Mouse (Mus musculus) left cerebral cortex, postnatal 10 days (tissue): ENCODE results near the gene Kcnma1. TPM values are rescaled to one million over a fixed set of nuclear protein-coding genes. Genes with fewer than 3 reads are reported as not detected.

Experiments used
- DNase-seq, 2 experiments: peaks; one replicate each; pipeline ENCODE4 v3.0.0; 2021 to 2022; ENCODE audit warnings: low spot score in 2 of 2, mixed read lengths in 1 of 2; ENCODE audit errors: extremely low spot score in 1 of 2
- intact Hi-C: fragments of 180-260 bp; cut with DNase I; formaldehyde crosslinking; loops from one replicate; pipeline ENCODE4 v1.15.1; 2025
- total RNA-seq, 2 experiments: library from RNA; stranded (reverse); gene quantifications; 2 replicates each; pipeline ENCODE4 v1.2.3; 2021

Kcnma1 gene
- total RNA-seq, 2 experiments from 2014 or later, result 152 to 155 TPM

GRCm38 (mm10) chr14:23589744-23590481 is 424.4 kb downstream of the Kcnma1 start:
- DNase-seq, result no peak
- intact Hi-C loops, result loop anchor here (10.0 kb wide), 1 partner anchor 685 kb away; no protein-coding TSS in a partner anchor

DNA sequence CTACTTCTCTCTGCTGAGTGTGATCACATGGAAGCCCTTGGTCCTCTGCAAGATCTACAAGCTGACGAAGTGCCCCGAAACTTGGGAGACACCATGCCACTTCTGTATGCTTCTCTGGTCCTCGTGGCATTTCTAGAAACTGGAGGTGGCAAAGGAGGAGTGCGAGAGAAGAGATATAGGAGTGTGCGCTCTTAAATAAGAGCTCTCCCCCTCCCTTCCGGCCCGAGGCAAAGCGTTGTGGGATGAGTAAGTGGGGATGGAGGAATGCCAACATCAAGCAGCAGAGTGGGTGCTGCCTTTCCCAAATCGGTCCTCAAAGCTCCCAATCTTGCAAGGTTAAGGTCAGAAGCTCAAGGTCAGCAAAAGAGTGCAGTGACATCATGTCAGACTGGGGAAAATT is 426.8 kb downstream of the Kcnma1 start:
- peak; percentile 26 to 38 for DNase-seq
- intact Hi-C loops, result loop anchor here (10.0 kb wide), 1 partner anchor 687 kb away; no protein-coding TSS in a partner anchor

DNA sequence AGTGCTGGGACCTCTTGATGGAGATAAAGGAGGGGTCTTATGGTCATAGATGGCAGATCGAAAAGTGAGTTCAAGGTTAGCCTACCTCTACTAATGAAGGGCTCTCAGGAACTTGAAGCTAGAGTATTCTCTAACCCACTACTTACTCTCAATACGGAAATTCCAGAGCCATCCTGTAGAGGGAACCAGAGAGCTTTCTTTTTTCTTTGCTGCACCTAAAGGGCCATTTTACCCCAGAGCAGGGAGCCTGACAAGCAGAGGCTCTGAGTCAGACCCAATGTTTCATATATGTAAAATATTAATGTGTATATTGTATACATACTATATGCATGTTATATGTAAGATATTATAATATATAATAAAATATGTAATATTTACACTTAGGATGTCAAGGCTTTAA is 431.1 kb downstream of the Kcnma1 start:
- intact Hi-C loops, result loop anchor here (2.0 to 10.0 kb wide), 3 partner anchors 209 to 692 kb away; no protein-coding TSS in a partner anchor
- DNase-seq, result peak; percentile 41 to 79

GRCm38 (mm10) chr14:23581282-23581681 is 433.0 kb downstream of the Kcnma1 start:
- no peak for DNase-seq
- intact Hi-C loops, result loop anchor here (5.0 to 10.0 kb wide), 2 partner anchors 211 to 694 kb away; no protein-coding TSS in a partner anchor

DNA sequence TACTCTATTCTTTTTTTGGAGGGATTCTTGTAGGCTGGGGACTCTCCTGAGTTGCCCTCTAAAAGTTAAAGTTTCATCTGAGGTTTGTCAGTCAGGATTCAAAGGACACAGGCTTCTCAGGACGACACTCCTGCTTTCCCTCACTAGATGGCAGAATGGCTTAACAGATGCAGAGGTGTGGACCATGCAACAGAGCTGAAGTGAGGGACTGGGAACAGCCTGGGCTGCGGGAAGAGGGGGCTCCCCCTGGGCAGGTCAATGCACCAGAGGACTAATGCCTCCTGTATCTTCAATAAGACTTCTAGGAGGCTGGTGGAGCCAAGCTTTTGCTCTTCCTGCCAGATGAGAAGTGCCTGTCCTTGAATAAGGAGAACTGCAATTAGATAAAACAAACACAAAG is 438.3 kb downstream of the Kcnma1 start:
- intact Hi-C loops, result no loop called here
- DNase-seq, result peak; percentile 23 to 32

GRCm38 (mm10) chr14:23574136-23574535 is 440.2 kb downstream of the Kcnma1 start:
- intact Hi-C loops, result no loop called here
- no peak for DNase-seq

DNA sequence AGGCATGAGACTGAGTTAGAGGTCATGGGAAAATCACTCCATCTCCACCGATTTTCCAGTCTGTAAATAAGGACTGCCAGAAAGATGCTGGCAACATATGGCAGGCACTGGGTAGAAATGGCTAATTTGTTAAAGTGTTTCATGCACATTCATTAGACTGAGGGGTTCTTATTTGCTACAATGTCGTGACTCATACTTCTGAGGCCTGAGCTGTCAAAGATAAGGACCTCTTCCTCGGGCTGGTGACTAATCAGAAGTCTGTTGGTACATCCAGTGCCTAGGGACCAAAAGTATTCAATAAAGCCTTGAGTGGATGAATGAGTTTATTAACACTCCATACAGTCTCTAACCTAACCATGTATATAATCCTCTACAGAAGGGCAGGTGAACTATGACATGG is 440.9 kb downstream of the Kcnma1 start:
- DNase-seq, result no peak
- intact Hi-C loops, result no loop called here

DNA sequence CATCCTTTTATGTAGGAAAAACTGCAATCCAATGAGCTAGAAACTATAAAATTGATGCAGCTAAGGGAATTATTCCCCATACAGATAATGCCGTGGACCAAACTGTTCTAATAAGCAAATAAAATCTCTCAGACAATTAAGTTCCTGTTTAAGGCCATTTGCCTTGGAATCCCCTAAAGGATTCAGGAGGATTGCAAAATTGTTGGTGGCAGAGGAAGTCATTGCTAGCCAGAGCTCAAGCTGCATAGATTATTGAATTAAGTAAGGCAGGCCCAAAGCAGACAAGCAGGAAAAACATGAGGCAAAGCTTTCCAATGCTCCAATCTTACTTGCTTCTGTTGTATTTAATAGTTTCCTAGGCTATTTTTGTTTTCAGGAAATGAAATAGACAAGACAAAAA is 441.5 kb downstream of the Kcnma1 start:
- intact Hi-C loops, result no loop called here
- DNase-seq, result no peak

- DNase-seq, result no peak
- intact Hi-C loops, result no loop called here
Observed at GRCm38 (mm10) chr14:23570251-23570650, 444.0 kb downstream of the Kcnma1 start.

DNA sequence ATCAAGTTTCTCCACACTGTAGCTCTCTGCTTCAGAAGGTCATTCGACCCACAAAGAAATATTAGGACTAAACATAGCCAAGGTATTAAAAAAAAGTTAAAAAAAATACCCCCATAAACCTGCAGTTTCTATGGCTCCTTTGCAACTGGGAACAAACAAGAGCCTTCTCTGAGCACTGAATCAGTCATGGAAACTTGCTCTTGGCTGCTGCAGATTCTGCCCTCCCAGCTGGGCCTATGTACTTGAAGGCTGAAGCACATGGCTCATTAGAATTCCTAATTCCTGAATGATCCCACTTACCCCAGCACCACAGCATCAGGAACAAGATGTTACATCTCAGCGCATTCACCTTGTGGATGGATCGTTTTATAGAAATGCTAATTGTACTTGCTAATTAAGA is 448.4 kb downstream of the Kcnma1 start:
- intact Hi-C loops, result no loop called here
- DNase-seq, result no peak

- no peak for DNase-seq
- intact Hi-C loops, result no loop called here
Observed at GRCm38 (mm10) chr14:23564474-23564873, 449.8 kb downstream of the Kcnma1 start.

GRCm38 (mm10) chr14:23563180-23563579 is 451.1 kb downstream of the Kcnma1 start:
- DNase-seq, result no peak
- intact Hi-C loops, result no loop called here

DNA sequence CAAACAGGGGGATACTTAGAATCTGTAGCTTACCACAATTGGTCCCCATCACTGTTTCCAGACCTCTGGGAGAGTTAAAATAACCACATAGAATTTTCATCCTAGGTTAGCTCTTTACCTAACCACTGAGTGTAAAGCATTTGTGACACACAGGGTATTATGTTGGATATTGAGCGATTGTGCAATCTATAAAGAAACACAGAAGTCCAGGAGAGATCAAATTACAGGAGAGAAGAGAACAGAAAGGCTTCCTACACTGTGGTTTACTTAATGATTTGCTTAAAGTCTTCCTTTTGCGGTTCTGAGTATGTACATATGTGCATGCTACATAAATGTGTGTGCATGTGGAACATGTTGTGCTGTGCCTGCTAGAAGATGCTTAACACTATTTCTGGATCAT is 458.6 kb downstream of the Kcnma1 start:
- intact Hi-C loops, result no loop called here
- no peak for DNase-seq

DNA sequence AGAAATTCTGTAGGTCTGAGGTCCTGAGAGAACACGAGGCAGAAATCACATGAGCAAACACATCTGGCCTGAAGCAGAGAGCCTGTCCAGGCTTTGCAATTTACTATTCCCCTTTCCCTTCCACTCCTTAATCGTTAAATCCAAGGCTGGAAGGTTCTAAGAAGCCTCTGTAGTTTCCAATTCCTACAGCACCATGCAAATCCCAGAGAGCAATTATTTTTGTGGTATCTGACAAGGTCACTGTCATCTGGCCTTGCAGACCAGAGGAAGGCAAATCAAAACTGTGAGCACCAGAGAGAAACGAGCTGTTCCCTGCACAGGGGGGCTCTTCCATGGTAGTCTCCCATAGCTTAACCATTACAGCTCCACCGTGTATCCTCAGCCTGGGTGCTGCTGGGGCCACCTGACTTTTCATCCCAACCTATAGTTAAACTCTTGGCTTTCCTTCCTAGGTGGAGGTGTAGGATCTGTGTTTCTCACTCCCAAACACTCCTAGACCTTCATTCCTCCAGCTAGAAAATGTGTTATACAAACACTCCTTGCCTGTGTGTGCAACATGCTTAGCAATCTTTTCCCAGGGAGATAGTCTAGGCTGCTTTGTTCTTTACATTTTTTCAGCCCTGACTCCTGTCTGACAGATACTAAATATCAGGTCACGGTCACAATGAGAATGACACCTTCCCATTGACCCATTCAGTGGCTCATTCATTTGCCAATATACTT is 461.9 kb downstream of the Kcnma1 start:
- intact Hi-C loops, result no loop called here
- no peak for DNase-seq

DNA sequence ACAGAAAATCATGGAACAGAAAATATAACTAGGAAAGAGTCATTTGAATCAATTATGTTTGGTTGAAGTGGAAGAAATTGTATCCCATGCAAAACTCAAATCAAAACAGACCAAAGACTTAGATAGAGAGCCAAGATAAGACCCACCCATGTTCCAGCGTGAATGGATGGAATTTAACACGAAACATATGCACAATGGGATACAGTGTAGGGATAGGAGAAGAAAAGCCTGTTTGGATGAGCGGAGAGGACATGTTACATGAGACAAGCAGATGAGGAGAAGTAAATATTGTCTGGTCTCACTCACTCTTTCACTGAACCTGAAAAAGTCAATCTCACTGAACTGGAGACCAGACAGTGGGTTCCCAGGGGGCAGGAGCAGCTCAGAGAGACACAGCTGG is 463.8 kb downstream of the Kcnma1 start:
- intact Hi-C loops, result no loop called here
- DNase-seq, result no peak

GRCm38 (mm10) chr14:23542131-23542530 is 472.2 kb downstream of the Kcnma1 start:
- no peak for DNase-seq
- intact Hi-C loops, result no loop called here

GRCm38 (mm10) chr14:23539621-23540020 is 474.7 kb downstream of the Kcnma1 start:
- DNase-seq, result no peak
- intact Hi-C loops, result no loop called here

GRCm38 (mm10) chr14:23533346-23533745 is 480.9 kb downstream of the Kcnma1 start:
- DNase-seq, result no peak
- intact Hi-C loops, result no loop called here

GRCm38 (mm10) chr14:23531735-23532525 is 482.4 kb downstream of the Kcnma1 start:
- no peak for DNase-seq
- intact Hi-C loops, result no loop called here
